Mouse (Mus musculus): ENCODE results near the gene Man2c1.

- no peak for TF ChIP-seq CTCF (IDR thresholded peaks at IDR 0.05; ENCODE audit: control insufficient read depth, insufficient read depth, insufficient replicate concordance, low read depth, low read length)
- no peak for TF ChIP-seq POLR2A (IDR thresholded peaks at IDR 0.05; ENCODE audit: control insufficient read depth, low read depth, low read length)
Observed at GRCm38 (mm10) chr9:57138507-57138906, 8.0 kb downstream of the Man2c1 start.

Measured in testis, adult 2 months (tissue).